Mouse (Mus musculus): ENCODE data around the gene Phlpp1.

DNA sequence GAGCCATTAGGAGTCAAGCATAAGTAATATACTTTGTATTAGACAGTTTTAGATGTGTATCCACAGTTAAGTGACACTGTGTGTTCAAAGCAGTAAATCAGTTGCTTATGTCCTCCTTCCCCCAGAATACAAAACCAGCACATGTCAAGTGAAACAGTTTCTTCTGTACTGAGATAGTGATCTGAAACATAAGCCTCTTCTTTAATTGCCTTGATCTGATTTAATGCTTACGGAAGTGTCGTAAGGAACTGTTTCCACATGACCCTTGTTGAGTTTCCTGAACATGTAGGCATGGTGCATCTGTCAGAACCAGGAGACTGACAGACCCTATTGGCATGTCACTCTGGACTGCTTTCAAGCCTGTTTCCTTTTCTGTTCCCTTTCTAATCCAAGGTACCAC is 118.0 kb downstream of the Phlpp1 start:
- no peak for TF ChIP-seq CTCF (IDR thresholded peaks at IDR 0.05; ENCODE audit: low read depth)
- TF ChIP-seq EP300 (optimal IDR thresholded peaks at IDR 0.05) = no peak
